Mouse (Mus musculus): ENCODE measurements around the gene Klhl9.

- TF ChIP-seq POLR2A (IDR thresholded peaks at IDR 0.05; ENCODE audit: borderline replicate concordance, low read depth, low read length): no peak
- TF ChIP-seq CTCF (IDR thresholded peaks at IDR 0.05; ENCODE audit: low read depth, low read length): no peak
Observed at GRCm38 (mm10) chr4:88697753-88698152, 24.5 kb downstream of the Klhl9 start.

Measured in bone marrow macrophage, adult 2 months (primary cell).